Mouse (Mus musculus) embryo, embryonic 11.5 days (tissue): ENCODE measurements around the gene Fbxl4.

Experiments used
- DNase-seq: peaks from one replicate; pipeline ENCODE4 v3.0.0-alpha.2; 2012; ENCODE audit warnings: low read depth, low spot score

Fbxl4 gene

DNA sequence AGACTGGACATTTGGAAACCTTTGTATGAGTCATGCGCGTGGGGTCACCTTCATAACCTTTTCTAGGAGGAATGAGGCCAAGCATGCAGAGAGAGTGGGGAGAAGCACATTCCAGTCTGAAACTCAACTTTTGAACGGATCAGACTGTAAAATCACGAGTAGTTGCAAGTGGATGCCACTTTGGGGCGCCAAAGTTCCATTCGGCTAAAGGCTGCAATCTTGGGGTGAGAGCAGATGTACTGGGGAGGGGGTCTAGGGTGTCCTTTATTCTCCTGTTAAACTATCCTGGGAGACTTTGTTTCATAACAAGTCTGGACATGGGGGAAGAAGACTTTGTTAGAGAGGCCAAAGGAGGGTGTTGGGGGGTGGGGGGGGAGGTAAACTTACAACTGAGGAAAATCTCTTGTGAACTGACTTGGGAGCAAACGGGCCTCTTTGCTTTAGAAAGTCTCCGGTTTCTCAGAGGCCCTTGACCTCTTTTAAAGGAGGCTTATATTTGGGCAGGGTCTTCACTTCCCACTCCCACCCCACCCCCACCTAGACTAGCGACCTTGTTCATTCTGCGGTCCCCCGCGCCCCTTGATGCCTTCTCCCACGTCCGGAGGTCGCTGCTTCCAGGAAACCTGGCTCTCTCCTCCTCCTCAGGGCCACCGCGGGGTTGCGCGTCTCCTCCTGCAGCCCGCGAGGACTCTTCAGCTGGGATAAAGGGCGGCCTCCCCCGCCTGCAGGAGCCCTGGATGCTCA, 119.8 kb downstream of the Fbxl4 start:
- DNase-seq = no peak

DNA sequence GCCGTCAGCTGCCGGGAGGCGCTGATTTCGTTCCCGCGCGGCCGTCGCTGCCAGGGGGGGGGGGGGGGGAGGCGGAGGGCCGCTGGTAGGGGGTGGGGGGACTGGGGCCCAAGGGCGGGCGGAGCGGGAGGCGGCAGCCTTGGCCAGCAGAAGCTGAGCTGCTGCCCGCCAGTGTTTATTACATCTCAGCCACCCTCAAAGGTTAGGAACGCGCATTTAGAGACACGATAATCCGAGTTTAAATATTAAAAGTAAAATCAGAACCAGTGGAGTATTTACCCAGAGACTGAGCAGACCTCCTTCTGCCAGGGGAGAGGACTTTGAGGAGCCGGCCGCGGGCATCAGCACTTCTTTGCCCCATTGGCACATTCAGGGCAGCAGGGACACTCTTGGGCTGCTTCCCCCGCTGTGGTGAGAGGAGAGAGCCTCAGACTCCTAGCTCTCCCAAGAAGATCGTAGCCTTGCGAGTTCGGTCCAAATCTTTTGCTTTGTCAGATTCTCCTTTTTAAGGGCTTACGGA, 120.4 kb downstream of the Fbxl4 start:
- no peak for DNase-seq

DNA sequence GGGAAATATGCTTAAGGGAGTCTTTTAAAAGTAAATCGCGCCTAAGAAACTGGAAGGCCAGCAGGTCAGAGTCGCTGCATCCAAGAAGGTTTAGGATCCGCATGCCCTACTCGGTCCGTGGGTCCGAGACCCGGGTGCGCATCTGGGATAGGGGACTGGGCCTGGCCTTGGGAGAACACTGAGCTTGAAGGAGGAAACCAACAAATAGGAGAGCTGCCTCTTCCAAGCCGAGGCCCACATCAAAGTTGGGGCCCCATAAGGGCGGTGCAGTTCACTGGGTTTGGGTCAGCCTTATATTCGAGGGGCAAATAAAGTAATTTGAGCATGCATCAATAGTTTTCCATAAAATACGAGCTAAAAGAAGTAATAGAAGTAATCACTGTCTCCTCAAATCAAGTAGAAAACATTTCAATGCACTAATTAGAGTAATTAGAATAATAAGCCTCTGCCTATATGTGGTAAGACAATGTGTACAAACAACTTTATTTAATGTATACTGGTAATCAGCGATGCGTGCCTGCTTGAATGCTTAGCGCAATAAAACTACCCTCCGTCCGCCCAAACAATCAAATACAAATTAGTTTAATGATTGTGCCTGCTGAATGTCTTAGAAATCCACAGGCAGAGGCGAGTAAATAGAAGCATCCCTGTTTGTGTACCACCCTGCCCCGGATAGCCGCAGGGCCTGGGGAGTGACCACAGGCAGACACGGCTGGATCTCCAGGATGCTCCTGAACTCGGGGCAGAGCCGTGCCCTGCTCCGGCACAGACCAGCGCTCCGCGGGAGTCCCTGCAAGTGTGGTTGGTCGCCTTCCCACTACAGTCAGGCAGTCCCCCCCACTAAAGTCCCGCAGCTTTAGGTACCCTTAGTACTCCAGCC, 121.4 kb downstream of the Fbxl4 start:
- no peak for DNase-seq

DNA sequence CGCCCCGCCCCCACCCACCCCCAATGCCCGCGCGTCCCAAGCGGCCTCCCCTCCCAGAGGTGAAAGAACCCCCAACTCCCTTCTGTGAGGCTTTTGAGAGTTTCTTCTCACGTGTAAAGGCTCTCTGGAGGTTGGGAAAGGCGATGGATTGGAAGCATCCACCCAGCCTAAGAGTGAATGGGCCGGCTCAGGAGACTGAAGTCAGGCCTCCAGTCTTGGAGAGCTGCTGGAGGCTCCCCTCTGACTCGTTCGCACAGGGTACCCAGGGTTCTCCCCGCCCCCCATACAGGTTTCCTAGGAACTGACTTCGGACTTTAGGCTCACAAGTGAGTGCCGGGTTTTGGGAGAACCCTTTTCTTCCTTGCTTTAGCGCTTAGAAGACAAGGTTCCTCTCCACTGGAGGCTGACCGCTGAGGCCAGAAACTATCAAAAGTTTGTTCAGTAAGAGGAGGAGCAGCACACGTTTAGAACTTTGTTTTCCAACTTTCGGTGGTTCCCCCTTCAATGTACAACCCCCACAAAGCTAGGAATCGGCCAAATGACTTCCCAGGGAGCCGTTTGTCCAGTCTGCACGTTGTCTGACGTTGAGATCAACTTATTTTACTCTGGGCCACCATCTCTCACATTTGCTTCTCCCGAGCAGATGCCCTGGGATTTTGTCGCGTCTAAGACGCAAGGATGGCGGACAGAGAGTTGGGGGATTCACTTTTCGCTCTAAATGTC, 122.2 kb downstream of the Fbxl4 start:
- no peak for DNase-seq

DNA sequence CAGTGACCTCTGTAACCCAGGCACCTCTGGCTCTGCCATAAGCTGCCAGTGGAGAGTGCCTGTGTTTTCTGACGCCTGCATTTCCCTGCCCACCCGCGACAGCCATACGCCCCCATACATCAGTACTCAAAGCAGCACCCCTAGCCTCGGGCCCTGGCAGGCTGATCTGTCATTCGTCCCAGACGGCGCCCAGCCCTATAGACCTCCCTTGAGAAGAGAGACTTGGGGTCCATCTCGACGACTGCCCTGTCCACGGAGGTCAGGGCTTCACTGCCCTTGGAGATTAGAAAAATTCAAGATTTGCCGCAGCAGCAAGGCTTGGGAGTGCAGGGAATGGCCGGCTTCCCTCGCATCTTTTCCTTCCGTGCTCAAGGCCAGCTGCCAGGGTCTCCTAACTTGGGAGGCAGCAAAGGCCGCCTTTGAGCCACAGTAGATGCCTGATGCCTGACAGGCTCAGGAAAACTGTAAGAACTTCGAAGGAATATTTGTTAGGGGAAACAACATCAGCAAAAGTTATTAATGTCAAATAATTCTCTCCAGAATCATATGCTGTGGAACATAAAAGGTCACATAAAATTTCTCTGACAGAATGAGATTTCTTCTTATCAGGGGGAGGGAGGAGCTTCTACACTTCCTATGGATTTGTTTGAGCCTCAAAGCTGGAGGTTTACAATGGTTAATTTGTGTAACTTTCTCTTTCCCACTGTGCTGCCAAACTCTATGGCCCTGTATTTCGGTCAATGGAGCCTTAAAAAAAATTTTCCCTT, 122.9 kb downstream of the Fbxl4 start:
- no peak for DNase-seq

DNA sequence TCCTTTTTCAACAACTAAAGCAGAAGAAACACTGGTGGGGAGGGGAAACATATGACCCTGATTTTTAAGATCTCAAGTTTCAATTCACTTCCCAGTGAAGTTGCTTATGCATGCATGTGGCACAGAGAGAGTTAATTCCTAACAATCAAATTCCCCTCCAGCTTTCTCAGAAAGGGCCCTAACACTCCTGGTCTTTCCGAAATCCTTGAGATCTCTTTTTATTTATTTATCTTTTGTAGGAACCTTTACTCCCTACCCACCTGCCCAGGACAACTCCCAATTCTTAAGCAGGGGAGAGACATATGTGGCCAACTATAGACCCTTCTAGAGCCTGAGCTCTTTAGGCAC, 123.5 kb downstream of the Fbxl4 start:
- DNase-seq = no peak

DNA sequence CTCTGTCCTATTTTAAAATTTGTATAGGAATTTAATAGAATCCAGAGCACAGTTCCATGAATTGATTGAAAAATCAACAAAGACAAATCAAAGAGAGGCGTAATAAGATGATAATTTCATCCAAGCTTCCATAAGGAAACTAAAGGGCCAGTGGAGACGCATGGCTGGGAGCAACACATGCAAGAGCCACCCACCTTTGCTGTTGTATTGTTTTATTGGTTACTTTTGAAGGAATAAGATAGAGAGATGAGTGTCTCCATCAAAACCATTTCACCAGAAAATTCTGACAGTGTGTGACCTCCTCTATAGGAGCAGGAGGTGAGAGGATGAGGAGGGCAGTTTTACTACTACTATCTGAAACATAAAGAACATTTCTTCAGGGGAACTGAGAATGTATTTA, 124.8 kb downstream of the Fbxl4 start:
- DNase-seq = no peak

DNA sequence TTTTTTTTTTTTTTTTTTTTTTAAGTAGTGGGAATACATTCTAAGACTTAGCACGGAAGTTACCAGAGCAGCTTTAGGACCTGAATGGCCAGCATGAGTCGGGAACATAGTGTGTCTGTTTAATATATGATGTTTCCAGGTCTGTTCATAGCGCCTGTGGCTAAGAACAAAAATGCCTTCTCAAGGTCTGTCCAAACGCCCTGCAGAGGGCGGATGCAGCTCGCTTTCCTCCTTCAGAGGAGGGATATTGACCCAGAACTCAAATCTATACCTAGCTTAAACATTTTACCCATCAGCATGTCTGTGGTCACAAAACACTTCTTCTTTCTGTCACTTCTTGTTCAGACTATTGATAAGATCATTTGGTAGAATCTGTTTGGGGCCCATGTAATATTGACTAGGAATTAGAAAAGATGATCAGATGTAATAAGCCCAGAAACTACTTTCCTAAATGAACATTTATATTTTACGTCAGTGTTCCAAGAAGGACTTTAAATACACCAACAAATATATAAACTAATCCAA, 125.5 kb downstream of the Fbxl4 start:
- DNase-seq = no peak

DNA sequence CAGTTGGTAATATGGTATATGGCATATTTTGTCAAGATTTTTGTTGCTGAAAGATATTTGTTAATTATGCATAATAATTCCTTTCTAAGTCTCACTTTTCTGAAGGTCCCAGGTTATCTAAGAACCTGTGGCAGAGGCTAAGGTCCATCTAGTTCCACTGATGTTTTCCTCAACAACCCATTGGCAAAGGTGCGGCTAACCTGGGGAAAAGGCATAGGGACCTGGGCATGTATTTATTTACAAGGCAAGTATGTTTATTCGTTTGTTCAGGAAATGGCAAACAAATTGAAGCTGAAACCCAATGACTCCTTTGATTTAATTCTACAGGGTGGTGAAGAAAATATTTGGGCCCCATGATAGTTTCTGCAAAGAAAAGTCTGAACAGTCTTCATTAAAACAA, 126.2 kb downstream of the Fbxl4 start:
- DNase-seq = no peak
